Mouse (Mus musculus): ENCODE results near the gene Rp2. TPM values are rescaled to one million over a fixed set of nuclear protein-coding genes. Genes with fewer than 3 reads are reported as not detected.
"Not testable (repeated sequence)": the region's sequence is repeated elsewhere in the genome, so short reads cannot be mapped to it uniquely, and the experiment has no call there.

Gene Rp2
- 9.4 and 10.8 TPM in 2 replicates for polyA plus RNA-seq (2012; rRNA removed)

- no peak for TF ChIP-seq CTCF (IDR thresholded peaks at IDR 0.05; ENCODE audit: borderline replicate concordance, extremely low read depth, insufficient read depth, insufficient read length)
- peak; percentile 40; the same call in 1 of the 2 replicates for TF ChIP-seq POLR2A (IDR thresholded peaks at IDR 0.05; ENCODE audit: borderline replicate concordance, extremely low read depth, insufficient read depth, insufficient read length, poor library complexity, severe bottlenecking)
- DNase-seq (ENCODE audit: low read depth): peak; percentile 95
These were observed at the start of gene Rp2 for GRCm38 (mm10) chrX:20364391-20365365. TSS of gene Rp2 (plus strand) at chrX:20364481.

- DNase-seq (ENCODE audit: low read depth): peak; percentile 24
- TF ChIP-seq CTCF (IDR thresholded peaks at IDR 0.05; ENCODE audit: borderline replicate concordance, extremely low read depth, insufficient read depth, insufficient read length) (no peak), POLR2A (IDR thresholded peaks at IDR 0.05; ENCODE audit: borderline replicate concordance, extremely low read depth, insufficient read depth, insufficient read length, poor library complexity, severe bottlenecking) (no peak)
These were observed 31.5 kb upstream of the Rp2 start for GRCm38 (mm10) chrX:20332756-20333155.

- peak; percentile 58 for DNase-seq (ENCODE audit: low read depth)
- TF ChIP-seq POLR2A (IDR thresholded peaks at IDR 0.05; ENCODE audit: borderline replicate concordance, extremely low read depth, insufficient read depth, insufficient read length, poor library complexity, severe bottlenecking) (no peak), CTCF (IDR thresholded peaks at IDR 0.05; ENCODE audit: borderline replicate concordance, extremely low read depth, insufficient read depth, insufficient read length) (peak; percentile 53; the same call in 1 of the 2 replicates)
These were observed 28.6 kb upstream of the Rp2 start for GRCm38 (mm10) chrX:20335722-20336121.

- TF ChIP-seq POLR2A (IDR thresholded peaks at IDR 0.05; ENCODE audit: borderline replicate concordance, extremely low read depth, insufficient read depth, insufficient read length, poor library complexity, severe bottlenecking) (no peak), CTCF (IDR thresholded peaks at IDR 0.05; ENCODE audit: borderline replicate concordance, extremely low read depth, insufficient read depth, insufficient read length) (no peak)
- DNase-seq (ENCODE audit: low read depth): no peak
These were observed 19.3 kb upstream of the Rp2 start for GRCm38 (mm10) chrX:20344980-20345379.

GRCm38 (mm10) chrX:20346355-20346754 lies 17.9 kb upstream of the Rp2 start:
- DNase-seq (ENCODE audit: low read depth): no peak
- TF ChIP-seq POLR2A (IDR thresholded peaks at IDR 0.05; ENCODE audit: borderline replicate concordance, extremely low read depth, insufficient read depth, insufficient read length, poor library complexity, severe bottlenecking): no peak
- TF ChIP-seq CTCF (IDR thresholded peaks at IDR 0.05; ENCODE audit: borderline replicate concordance, extremely low read depth, insufficient read depth, insufficient read length): no peak

- not testable (repeated sequence) for DNase-seq (ENCODE audit: low read depth)
These were observed 14.0 kb upstream of the Rp2 start for GRCm38 (mm10) chrX:20350241-20350640.

- no peak for DNase-seq (ENCODE audit: low read depth)
- no peak for TF ChIP-seq POLR2A (IDR thresholded peaks at IDR 0.05; ENCODE audit: borderline replicate concordance, extremely low read depth, insufficient read depth, insufficient read length, poor library complexity, severe bottlenecking)
- TF ChIP-seq CTCF (IDR thresholded peaks at IDR 0.05; ENCODE audit: borderline replicate concordance, extremely low read depth, insufficient read depth, insufficient read length): no peak
These were observed 9.0 kb upstream of the Rp2 start for GRCm38 (mm10) chrX:20355283-20355682.

GRCm38 (mm10) chrX:20356309-20356708 lies 8.0 kb upstream of the Rp2 start:
- no peak for TF ChIP-seq POLR2A (IDR thresholded peaks at IDR 0.05; ENCODE audit: borderline replicate concordance, extremely low read depth, insufficient read depth, insufficient read length, poor library complexity, severe bottlenecking)
- TF ChIP-seq CTCF (IDR thresholded peaks at IDR 0.05; ENCODE audit: borderline replicate concordance, extremely low read depth, insufficient read depth, insufficient read length): no peak
- DNase-seq (ENCODE audit: low read depth): peak; percentile 24

GRCm38 (mm10) chrX:20366036-20366435 lies 1.8 kb downstream of the Rp2 start:
- TF ChIP-seq CTCF (IDR thresholded peaks at IDR 0.05; ENCODE audit: borderline replicate concordance, extremely low read depth, insufficient read depth, insufficient read length): no peak
- TF ChIP-seq POLR2A (IDR thresholded peaks at IDR 0.05; ENCODE audit: borderline replicate concordance, extremely low read depth, insufficient read depth, insufficient read length, poor library complexity, severe bottlenecking): no peak
- DNase-seq (ENCODE audit: low read depth): peak; percentile 15

GRCm38 (mm10) chrX:20379347-20380014 lies 15.2 kb downstream of the Rp2 start:
- TF ChIP-seq POLR2A (IDR thresholded peaks at IDR 0.05; ENCODE audit: borderline replicate concordance, extremely low read depth, insufficient read depth, insufficient read length, poor library complexity, severe bottlenecking) (no peak), CTCF (IDR thresholded peaks at IDR 0.05; ENCODE audit: borderline replicate concordance, extremely low read depth, insufficient read depth, insufficient read length) (no peak)
- DNase-seq (ENCODE audit: low read depth): peak; percentile 1

GRCm38 (mm10) chrX:20382260-20382659 lies 18.0 kb downstream of the Rp2 start:
- no peak for TF ChIP-seq CTCF (IDR thresholded peaks at IDR 0.05; ENCODE audit: borderline replicate concordance, extremely low read depth, insufficient read depth, insufficient read length)
- DNase-seq (ENCODE audit: low read depth): no peak

- no peak for DNase-seq (ENCODE audit: low read depth)
- no peak for TF ChIP-seq CTCF (IDR thresholded peaks at IDR 0.05; ENCODE audit: borderline replicate concordance, extremely low read depth, insufficient read depth, insufficient read length)
These were observed 22.7 kb downstream of the Rp2 start for GRCm38 (mm10) chrX:20387006-20387405.

- not testable (repeated sequence) for DNase-seq (ENCODE audit: low read depth)
These were observed 27.7 kb downstream of the Rp2 start for GRCm38 (mm10) chrX:20391964-20392363.

Data from brain, embryonic 14.5 days (tissue).